Mouse (Mus musculus): ENCODE data around the gene Vwa7. TPM values are rescaled to one million over a fixed set of nuclear protein-coding genes. Genes with fewer than 3 reads are reported as not detected.
"Not testable (repeated sequence)": the region's sequence is repeated elsewhere in the genome, so short reads cannot be mapped to it uniquely, and the experiment has no call there.

Gene Vwa7
- polyA plus RNA-seq, 1 experiment from 2014 or later, result 0.06 TPM

DNA sequence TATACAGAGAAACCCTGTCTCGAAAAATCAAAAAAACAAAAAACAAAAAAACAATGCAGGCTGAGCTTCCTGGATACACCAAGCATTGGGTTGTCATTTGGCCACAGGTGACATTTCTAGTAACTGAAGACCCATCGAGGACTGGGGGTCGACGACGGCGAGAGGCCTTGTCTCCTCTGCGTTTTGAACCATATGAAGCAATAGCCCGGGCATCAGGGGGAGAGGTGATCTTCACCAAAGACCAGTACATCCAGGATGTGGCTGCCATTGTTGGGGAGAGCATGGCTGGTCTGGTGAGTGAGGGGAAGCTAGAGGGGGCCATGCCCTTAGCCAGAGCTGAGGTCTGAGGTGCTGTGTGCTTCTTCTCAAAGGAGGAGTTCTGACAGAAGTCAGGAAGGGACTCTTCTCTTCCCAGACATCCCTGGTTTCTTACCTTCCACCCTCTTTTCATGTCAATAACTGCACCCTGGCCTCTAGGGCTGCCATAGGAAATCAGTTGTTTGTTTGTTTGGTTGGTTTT lies 6.2 kb downstream of the Vwa7 start:
- Histone ChIP-seq H3K79me2 (ENCODE audit: inconsistent target) (no peaks in the 10 kb centered on the region), H3K4me3 (ENCODE audit: inconsistent target) (no peak overlapping the region), H3K27ac (no peak overlapping the region), H3K36me3 (ENCODE audit: inconsistent target) (no peaks in the 10 kb centered on the region)
- 97% methylated on average over 8 of the region's 8 CpGs for WGBS (ENCODE audit: missing documents)

DNA sequence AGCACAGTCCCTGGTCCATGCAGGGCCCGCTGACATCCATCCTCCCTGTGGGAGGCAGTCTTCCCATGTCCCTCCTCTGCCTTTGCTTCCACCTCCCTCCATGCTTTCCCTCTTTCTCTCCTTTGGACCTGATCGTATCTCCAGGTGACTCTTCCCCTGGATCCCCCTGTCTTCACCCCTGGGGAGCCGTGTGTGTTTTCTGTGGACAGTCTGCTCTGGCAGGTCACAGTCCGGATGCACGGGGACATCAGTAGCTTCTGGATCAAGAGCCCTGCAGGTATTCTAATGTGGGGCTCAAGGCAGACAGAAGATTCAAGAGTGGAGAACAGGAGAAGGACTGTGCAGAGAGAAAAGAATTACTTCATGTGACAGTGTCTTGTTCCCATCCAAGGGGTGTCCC lies 6.8 kb downstream of the Vwa7 start:
- no peak overlapping the region for H3K4me3 ChIP-seq (ENCODE audit: inconsistent target)
- 95% methylated on average over 5 of the region's 5 CpGs for WGBS (ENCODE audit: missing documents)
- no peaks in the 10 kb centered on the region for H3K79me2 ChIP-seq (ENCODE audit: inconsistent target)
- H3K36me3 ChIP-seq (ENCODE audit: inconsistent target), result no peaks in the 10 kb centered on the region
- H3K27ac ChIP-seq, result 0 out of 2 replicates have a peak overlapping the region, but pooled peaks have one; percentile 7

DNA sequence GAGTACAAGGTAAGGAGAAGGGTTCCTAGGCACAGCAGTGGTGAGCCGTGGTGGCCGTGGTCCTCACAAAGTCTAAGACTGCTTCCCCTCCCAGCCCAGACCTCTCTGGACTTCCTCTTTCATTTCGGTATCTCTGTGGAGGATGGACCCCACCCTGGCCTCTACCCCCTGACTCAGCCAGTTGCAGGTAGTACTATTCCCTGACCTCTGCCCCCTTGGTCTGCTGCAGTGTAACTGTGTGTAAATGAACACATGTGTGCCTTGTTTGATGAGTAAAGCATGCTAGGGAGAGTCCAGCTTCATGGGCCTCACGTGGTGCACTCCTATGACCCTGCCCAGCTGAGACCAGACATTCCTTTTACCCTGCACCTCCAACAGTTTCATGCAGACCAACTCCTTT lies 7.4 kb downstream of the Vwa7 start:
- WGBS (ENCODE audit: missing documents), result 14% methylated on average over 4 of the region's 4 CpGs
- no peaks in the 10 kb centered on the region for H3K36me3 ChIP-seq (ENCODE audit: inconsistent target)
- H3K79me2 ChIP-seq (ENCODE audit: inconsistent target), result no peaks in the 10 kb centered on the region
- H3K27ac ChIP-seq, result 0 out of 2 replicates have a peak overlapping the region, but pooled peaks have one; percentile 7
- H3K4me3 ChIP-seq (ENCODE audit: inconsistent target), result no peak overlapping the region

DNA sequence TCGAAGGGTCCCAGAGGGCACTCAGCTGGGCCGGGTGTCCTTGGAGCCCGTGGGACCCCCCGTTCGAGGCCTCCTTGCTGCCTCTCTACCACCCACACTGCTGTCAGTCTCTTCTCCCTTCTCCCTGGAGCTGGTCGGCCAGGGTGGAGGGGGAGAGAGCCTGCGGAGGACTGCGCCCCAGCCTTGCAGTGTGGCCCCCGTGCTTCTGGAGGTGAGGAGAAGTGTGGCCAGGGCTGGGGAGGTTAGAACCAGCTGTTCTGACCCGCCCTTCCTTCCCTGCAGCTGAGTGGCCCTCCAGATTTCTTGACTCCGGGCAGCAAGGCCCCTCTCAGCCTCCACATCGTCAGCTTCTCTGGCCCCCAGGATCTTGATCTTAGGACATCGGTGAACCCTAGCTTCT lies 7.9 kb downstream of the Vwa7 start:
- H3K27ac ChIP-seq, result 0 out of 2 replicates have a peak overlapping the region, but pooled peaks have one; percentile 7

DNA sequence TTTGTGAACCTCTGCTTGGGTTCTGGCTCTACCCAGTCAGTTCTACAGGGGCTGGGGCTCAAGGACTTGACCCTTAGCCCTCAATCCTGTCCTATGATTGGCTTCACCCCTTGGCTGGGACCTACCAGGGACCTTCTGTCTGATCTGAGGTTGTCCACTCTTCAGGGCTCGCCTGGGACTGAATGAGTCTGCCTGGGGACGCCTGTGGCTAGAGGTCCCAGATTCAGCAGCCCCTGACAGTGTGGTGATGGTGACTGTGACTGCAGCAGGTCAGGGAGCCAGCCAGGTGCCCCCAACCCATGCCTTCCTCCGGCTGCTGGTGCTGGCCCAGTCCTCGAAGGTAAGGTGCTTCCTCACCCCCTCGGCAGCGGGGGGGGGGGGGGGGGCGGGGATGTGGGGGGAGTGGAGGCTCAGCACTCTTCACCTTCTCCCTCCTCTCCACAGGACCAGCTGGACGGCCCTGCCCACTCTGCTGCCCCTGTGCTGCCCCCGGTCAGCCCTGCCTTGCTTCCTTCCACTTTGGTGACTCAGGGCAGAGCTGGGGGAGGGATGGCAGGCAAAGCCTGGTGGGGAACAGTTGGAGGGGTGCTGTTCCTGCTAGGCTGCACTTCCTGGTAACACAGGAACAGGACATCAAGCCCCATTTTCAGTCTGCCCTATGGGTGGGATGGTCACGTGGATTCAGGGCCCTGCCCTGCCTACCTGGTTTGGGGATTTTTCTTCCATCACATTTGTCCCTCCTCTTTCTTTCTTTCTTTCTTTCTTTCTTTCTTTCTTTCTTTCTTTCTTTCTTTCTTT lies 8.5 kb downstream of the Vwa7 start:
- Histone ChIP-seq H3K36me3 (ENCODE audit: inconsistent target) (no peaks in the 10 kb centered on the region), H3K79me2 (ENCODE audit: inconsistent target) (no peaks in the 10 kb centered on the region), H3K4me3 (ENCODE audit: inconsistent target) (no peak overlapping the region), H3K27ac (0 out of 2 replicates have a peak overlapping the region, but pooled peaks have one; percentile 1)
- 26% methylated on average over 9 of the region's 10 CpGs for WGBS (ENCODE audit: missing documents)

More for the DNA sequence above, 7.9 kb downstream of the Vwa7 start:
- H3K36me3 ChIP-seq (ENCODE audit: inconsistent target), result no peaks in the 10 kb centered on the region
- no peak overlapping the region for H3K4me3 ChIP-seq (ENCODE audit: inconsistent target)
- no peaks in the 10 kb centered on the region for H3K79me2 ChIP-seq (ENCODE audit: inconsistent target)
- 68% methylated on average over 11 of the region's 13 CpGs for WGBS (ENCODE audit: missing documents)

DNA sequence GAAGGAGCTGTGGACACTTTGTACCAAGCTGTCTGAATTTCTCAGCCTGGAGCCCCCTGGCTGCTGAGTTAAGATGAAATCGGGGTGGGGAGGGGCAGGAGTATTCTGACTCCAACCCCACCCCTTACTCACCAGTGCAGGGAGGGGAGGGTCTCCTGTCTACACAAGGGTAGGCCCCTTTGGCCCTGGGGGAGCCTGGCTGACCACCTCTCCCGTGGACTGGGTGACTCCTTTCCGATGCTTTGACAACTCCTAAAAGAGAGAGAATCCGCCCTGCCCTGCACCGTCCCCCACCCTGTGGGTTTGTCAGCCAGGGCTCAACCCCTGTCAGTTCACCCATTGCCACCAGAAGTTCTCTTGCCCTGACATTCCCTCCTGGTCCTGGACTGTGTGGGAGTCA lies 9.8 kb downstream of the Vwa7 start:
- WGBS (ENCODE audit: missing documents), result 97% methylated on average over 5 of the region's 5 CpGs
- H3K27ac ChIP-seq, result no peak overlapping the region
- H3K79me2 ChIP-seq (ENCODE audit: inconsistent target), result no peaks in the 10 kb centered on the region
- no peak overlapping the region for H3K4me3 ChIP-seq (ENCODE audit: inconsistent target)
- no peaks in the 10 kb centered on the region for H3K36me3 ChIP-seq (ENCODE audit: inconsistent target)

DNA sequence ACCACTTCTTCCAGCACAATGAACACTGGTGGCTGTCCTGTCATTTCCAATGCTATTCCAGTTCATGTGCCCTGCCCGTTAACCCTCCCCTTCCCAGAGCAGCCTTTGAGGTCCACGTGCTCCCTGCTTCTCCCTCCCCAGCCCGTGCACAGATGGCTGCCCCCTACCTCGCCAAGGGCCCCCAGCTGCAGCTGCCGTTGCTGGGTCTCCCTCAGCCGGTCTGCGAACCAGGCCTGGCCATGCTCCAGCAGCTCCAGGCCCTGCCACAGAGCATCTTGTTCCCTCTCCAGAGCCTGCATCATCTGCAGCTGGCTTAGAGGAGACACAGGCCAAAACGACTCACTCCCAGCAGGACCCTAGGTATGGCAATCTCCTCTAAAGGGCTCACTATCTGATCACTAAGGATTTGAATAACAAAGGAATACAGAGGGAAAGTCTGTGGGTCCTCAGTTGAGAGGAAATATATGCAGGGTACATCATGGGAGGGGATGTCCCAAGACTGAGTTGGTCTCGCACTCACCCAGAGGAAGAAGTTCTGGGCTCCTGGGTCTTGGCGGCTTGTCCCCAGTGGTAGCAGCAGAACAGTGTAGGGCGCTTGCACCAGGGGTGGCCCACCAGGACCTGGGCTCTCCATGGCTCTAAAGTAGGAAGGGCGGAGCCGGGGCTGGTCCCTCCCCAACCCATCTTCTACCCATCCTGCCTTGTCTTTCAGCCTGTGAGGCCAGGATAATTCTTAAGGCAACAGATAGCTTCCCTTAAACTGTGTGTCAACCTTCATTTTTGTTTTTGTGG lies 11.1 kb downstream of the Vwa7 start, which contains the start of gene Sapcd1:
Gene Sapcd1, minus strand, starts transcription at position 740 of the 792 bp plus-strand sequence.
- no peak within 1 kb of the TSS for H3K4me3 ChIP-seq (ENCODE audit: inconsistent target)
- 66% methylated on average over 13 of the region's 13 CpGs for WGBS (ENCODE audit: missing documents)
- no peaks in the 10 kb centered on the region for H3K79me2 ChIP-seq (ENCODE audit: inconsistent target)
- no peak within 1 kb of the TSS for H3K27ac ChIP-seq
- H3K36me3 ChIP-seq (ENCODE audit: inconsistent target), result no peaks in the 10 kb centered on the region

DNA sequence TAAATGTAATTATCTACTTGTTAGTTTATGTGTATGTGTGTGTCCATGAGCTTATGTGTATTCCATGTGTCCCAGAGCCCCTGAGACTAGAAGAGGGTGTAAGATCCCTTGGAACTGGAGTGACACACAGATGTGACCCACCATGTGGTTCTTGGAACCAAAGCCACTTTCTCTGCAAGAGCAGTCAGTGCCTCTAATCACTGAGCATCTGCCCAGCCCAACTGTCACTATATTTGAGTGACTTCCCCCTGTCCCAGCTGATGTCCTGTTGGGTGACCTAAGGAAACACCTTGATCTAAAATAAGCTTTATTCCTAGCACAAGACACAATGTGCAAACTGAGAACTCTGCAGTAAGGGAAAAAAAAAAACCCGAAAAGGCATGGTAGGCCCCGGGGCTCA lies 11.9 kb downstream of the Vwa7 start:
- no peak overlapping the region for H3K27ac ChIP-seq
- H3K36me3 ChIP-seq (ENCODE audit: inconsistent target), result no peaks in the 10 kb centered on the region
- no peaks in the 10 kb centered on the region for H3K79me2 ChIP-seq (ENCODE audit: inconsistent target)
- H3K4me3 ChIP-seq (ENCODE audit: inconsistent target), result no peak overlapping the region
- WGBS (ENCODE audit: missing documents), result 61% methylated on average over 2 of the region's 2 CpGs

DNA sequence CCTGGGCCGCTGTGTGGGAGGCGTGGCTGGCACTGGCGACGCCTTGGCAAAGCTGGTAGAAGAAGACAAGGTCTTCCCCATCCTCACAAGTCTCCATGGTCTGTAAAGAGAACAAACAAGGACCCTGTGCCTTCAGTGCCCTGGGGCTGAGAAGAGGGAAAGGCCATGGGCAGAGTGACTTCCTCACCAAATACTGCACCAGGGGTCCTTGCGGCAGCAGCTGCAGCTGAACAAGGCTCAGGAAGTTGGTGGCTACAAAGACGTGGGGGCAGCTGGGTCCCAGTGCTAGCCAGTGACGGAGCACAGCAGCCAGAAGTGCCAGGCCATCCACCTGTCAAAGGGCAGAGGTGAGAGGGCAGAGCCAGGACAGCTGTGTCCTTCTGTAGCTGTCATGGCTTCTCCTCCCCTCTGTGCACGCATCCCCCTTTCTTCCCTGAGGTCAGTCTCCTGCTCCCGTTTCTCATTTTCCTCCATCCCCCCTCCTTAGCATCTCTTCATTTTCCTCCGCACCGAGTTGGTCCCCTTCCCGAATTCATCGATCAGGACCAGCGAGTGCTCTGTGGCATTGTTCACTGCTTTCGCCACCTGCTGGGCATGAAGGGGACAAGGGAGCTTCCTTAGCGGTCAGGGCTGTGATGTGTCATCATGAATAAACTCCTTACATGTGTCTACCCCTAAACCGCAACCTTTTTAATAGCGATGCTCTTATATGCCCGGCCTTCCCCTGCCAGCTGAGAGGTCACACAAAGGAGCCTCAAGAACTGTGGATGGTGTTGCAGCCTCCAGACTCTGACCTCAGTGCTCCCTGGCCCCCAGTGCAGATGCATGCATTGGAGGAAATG lies 13.5 kb downstream of the Vwa7 start:
- H3K27ac ChIP-seq, result no peak overlapping the region
- H3K4me3 ChIP-seq (ENCODE audit: inconsistent target), result no peak overlapping the region
- H3K79me2 ChIP-seq (ENCODE audit: inconsistent target), result no peaks in the 10 kb centered on the region
- no peaks in the 10 kb centered on the region for H3K36me3 ChIP-seq (ENCODE audit: inconsistent target)
- WGBS (ENCODE audit: missing documents), result 29% methylated on average over 19 of the region's 19 CpGs

DNA sequence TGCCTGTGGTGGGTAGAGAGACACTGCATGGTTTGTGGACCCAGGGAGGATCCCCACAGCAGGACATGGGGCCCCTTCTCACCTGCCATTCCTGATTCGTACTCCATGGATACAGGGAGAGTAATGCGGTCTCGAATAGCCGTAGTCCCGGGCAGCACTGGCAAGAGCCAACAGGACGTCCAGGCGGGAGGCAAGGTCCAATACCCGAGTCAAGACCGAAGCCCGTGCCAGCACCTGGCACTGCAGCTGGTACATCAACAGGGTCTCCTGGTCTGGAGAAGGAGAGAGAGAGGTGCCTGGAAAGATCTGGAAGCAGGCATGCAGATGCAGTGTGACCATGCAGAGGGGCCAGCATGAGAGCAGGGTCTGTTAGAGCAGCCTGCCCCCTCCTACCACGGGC lies 14.9 kb downstream of the Vwa7 start:
- Histone ChIP-seq H3K79me2 (ENCODE audit: inconsistent target) (no peaks in the 10 kb centered on the region), H3K4me3 (ENCODE audit: inconsistent target) (no peak overlapping the region), H3K27ac (no peak overlapping the region), H3K36me3 (ENCODE audit: inconsistent target) (no peaks in the 10 kb centered on the region)
- WGBS (ENCODE audit: missing documents), result 95% methylated on average over 11 of the region's 11 CpGs

DNA sequence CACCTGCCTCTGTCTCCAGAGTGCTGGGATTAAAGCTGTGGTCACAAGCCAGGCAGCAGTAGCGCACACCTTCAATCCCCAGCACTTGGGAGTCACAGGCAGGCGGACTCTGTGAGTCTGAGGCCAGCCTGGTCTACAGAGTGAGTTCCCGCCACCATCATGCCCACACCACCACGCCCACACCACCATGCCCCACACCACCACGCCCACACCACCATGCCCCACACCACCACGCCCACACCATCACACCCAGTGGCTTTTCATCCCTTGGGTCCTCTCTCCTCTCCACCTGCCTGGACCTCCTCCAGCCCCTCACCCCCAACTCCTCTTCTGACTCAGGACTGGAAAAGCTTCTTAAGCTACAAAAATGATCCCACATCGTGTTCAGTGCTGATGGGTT lies 15.5 kb downstream of the Vwa7 start:
- Histone ChIP-seq H3K27ac (no peak overlapping the region), H3K79me2 (ENCODE audit: inconsistent target) (no peaks in the 10 kb centered on the region), H3K4me3 (ENCODE audit: inconsistent target) (no peak overlapping the region), H3K36me3 (ENCODE audit: inconsistent target) (no peaks in the 10 kb centered on the region)
- 87% methylated on average over 7 of the region's 7 CpGs for WGBS (ENCODE audit: missing documents)

DNA sequence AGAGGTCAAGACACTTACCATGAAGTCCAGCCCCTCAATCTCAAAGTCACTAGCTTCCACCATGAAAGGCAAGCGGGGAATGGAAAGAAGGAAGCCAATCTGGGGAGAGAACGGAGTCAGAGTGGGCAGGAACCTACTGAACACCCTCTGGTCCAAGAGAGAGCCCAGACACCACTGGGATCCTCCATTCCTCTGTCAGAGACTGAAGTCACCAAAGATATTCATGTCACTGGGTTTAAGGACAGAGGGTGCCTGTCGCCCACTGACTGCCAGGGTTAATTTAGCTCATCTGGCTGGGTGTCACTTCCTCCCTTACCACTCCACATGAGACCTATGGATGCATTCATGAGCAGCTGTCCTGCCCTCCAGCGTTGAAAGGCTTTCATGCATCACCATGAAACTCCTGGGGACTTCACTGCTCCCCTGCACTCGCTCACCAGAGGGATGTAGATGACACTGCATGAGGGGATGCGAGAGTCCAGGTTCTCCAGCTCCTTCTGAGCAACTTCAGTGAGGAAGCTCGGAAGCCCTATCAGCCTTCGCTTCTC lies 16.0 kb downstream of the Vwa7 start:
- no peak overlapping the region for H3K4me3 ChIP-seq (ENCODE audit: inconsistent target)
- no peaks in the 10 kb centered on the region for H3K79me2 ChIP-seq (ENCODE audit: inconsistent target)
- H3K27ac ChIP-seq, result no peak overlapping the region
- no peaks in the 10 kb centered on the region for H3K36me3 ChIP-seq (ENCODE audit: inconsistent target)
- WGBS (ENCODE audit: missing documents), result 76% methylated on average over 8 of the region's 8 CpGs

DNA sequence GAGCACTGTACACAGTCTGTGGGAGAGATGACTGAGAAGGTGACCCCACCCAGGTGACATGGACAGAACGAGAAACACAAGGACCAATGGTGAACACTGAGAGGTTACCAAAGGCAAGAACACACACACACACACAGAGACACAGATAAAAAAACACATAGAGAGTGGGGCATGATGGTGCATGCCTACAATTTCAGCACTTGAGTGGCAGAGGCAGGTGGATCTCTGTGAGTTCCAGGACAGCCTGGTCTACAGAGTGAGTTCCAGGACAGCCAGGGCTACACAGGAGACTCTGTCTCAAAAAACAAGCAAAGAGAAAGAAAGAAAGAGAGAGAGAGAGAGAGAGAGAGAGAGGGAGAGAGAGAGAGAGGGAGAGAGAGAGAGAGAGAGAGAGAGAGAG lies 17.3 kb downstream of the Vwa7 start:
- H3K36me3 ChIP-seq (ENCODE audit: inconsistent target); H3K27ac ChIP-seq; H3K4me3 ChIP-seq (ENCODE audit: inconsistent target); H3K79me2 ChIP-seq (ENCODE audit: inconsistent target): not testable (repeated sequence)
- 89% methylated on average over 1 of the region's 1 CpGs for WGBS (ENCODE audit: missing documents)

DNA sequence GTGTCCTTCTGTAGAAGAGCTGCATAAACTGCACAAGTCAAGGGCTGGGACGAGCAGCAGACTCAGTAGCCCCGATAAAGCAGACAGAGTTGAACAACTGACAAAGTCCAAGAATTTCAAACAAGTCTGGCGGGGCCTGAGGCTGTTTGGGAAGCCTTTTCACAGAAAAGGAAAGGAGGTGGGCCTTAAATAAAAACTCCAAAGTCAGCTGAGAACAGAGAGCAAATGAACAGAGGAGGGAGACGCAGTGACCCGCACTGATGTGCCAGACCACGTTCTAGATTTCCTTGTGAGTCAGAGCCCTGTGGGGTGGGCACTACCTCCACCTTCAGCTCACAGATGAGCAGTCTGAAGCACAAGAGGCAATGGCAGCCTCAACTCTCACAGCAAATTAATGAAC lies 18.5 kb downstream of the Vwa7 start:
- WGBS (ENCODE audit: missing documents), result 72% methylated on average over 6 of the region's 6 CpGs
- H3K36me3 ChIP-seq (ENCODE audit: inconsistent target), result no peaks in the 10 kb centered on the region
- no peaks in the 10 kb centered on the region for H3K79me2 ChIP-seq (ENCODE audit: inconsistent target)
- no peak overlapping the region for H3K27ac ChIP-seq
- no peak overlapping the region for H3K4me3 ChIP-seq (ENCODE audit: inconsistent target)
